Mouse (Mus musculus): ENCODE measurements around the gene Plekhg5.
"Not testable (repeated sequence)": the region's sequence is repeated elsewhere in the genome, so short reads cannot be mapped to it uniquely, and the experiment has no call there.

Gene Plekhg5

GRCm38 (mm10) chr4:152072121-152072601, at the start of gene Plekhg5:
TSS of gene Plekhg5 (plus strand) at chr4:152072498.
- DNase-seq: peak; percentile 28 to 65

GRCm38 (mm10) chr4:152022506-152022905, 49.8 kb upstream of the Plekhg5 start:
- DNase-seq: no peak

GRCm38 (mm10) chr4:152024525-152024924, 47.8 kb upstream of the Plekhg5 start:
- no peak for DNase-seq

- peak; percentile 46 to 81 for DNase-seq
Observed at GRCm38 (mm10) chr4:152026751-152027508, 45.4 kb upstream of the Plekhg5 start.

- DNase-seq: peak; percentile 98 to 99
Observed at GRCm38 (mm10) chr4:152027524-152027923, 44.8 kb upstream of the Plekhg5 start, which contains the start of gene Zbtb48. TSS of gene Zbtb48 (minus strand) at chr4:152027671.

- no peak for DNase-seq
Observed at GRCm38 (mm10) chr4:152028456-152028855, 43.8 kb upstream of the Plekhg5 start.

- peak in 1 of 2 experiments; percentile 29 for DNase-seq
Observed at GRCm38 (mm10) chr4:152029087-152029486, 43.2 kb upstream of the Plekhg5 start.

GRCm38 (mm10) chr4:152029997-152030396, 42.3 kb upstream of the Plekhg5 start:
- no peak for DNase-seq

- DNase-seq: no peak
Observed at GRCm38 (mm10) chr4:152032922-152033321, 39.4 kb upstream of the Plekhg5 start.

- not testable (repeated sequence) for DNase-seq
Observed at GRCm38 (mm10) chr4:152036464-152036863, 35.8 kb upstream of the Plekhg5 start.

GRCm38 (mm10) chr4:152038225-152038984, 33.9 kb upstream of the Plekhg5 start, which contains the start of gene Tas1r1:
TSS of gene Tas1r1 (minus strand) at chr4:152038568.
- DNase-seq: peak; percentile 11 to 69

GRCm38 (mm10) chr4:152038985-152039830, 33.1 kb upstream of the Plekhg5 start, which contains the start of gene Nol9:
TSS of gene Nol9 (plus strand) at chr4:152039321.
- DNase-seq: peak; percentile 94 to 95

- peak in 1 of 2 experiments; percentile 23 for DNase-seq
Observed at GRCm38 (mm10) chr4:152039831-152040310, 32.4 kb upstream of the Plekhg5 start.

- DNase-seq: no peak
Observed at GRCm38 (mm10) chr4:152041924-152042641, 30.2 kb upstream of the Plekhg5 start.

GRCm38 (mm10) chr4:152043171-152043570, 29.1 kb upstream of the Plekhg5 start:
- no peak for DNase-seq

GRCm38 (mm10) chr4:152044609-152045008, 27.7 kb upstream of the Plekhg5 start:
- DNase-seq: no peak

GRCm38 (mm10) chr4:152062390-152063110, 9.7 kb upstream of the Plekhg5 start:
- peak; percentile 70 to 92 for DNase-seq

GRCm38 (mm10) chr4:152067280-152067679, 5.0 kb upstream of the Plekhg5 start:
- DNase-seq: no peak

- no peak for DNase-seq
Observed at GRCm38 (mm10) chr4:152068166-152068724, 4.1 kb upstream of the Plekhg5 start.

GRCm38 (mm10) chr4:152069245-152069644, 3.1 kb upstream of the Plekhg5 start:
- DNase-seq: no peak

Measured in kidney, postnatal 25 days (tissue).